Mouse (Mus musculus) lung, adult 2 months (tissue): Measurements from ENCODE around the gene Faf2.

ENCODE experiments used
- CTCF ChIP-seq: fragments of 200-500 bp; IDR thresholded peaks from 2 replicates; pipeline ENCODE4 v1.5.1; 2011; ENCODE audit warnings: mild to moderate bottlenecking, low read length, control low read depth; ENCODE audit not compliant: insufficient read depth
- POLR2A ChIP-seq: fragments of 200-500 bp; IDR thresholded peaks from 2 replicates; pipeline ENCODE4 v1.6.1; 2011; ENCODE audit warnings: low read depth, mild to moderate bottlenecking, control low read depth, low read length, borderline replicate concordance; ENCODE audit errors: extremely low read depth

- TF ChIP-seq CTCF (no peak), POLR2A (no peak)
These were observed 12.3 kb upstream of the Faf2 start for GRCm38 (mm10) chr13:54609301-54609700.
